Mouse (Mus musculus) olfactory bulb, adult 2 months (tissue): ENCODE measurements around the gene Atp5g2.

Experiments used
- CTCF ChIP-seq: fragments of 200-500 bp; IDR thresholded peaks from 2 replicates; pipeline ENCODE4 v1.5.1; 2012; ENCODE audit warnings: low read depth, mild to moderate bottlenecking, low read length, moderate library complexity; ENCODE audit not compliant: insufficient read depth
- POLR2A ChIP-seq: fragments of 200-500 bp; IDR thresholded peaks from 2 replicates; pipeline ENCODE4 v1.6.1; 2012; ENCODE audit warnings: mild to moderate bottlenecking, low read depth, low read length, moderate library complexity; ENCODE audit not compliant: insufficient read depth

DNA sequence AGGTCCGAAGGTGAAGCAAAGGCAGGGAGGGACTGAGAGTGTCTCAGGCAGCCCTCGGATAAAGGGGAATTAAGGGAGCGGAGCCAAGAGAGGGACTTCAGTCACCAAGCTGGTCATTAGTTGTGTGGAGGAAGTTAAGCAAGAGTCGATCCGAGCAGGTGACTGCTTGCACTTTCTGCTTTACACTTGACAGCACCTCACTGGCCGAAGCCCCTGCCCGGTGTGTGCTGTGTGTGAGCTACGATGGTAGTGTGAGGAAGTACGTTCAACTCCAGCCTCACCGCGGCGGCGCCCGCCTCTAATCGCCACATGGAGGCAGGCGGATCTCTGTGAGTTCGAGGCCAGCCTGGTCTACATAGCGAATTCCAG lies 46.5 kb downstream of the Atp5g2 start:
- TF ChIP-seq CTCF = no peak
- no peak for TF ChIP-seq POLR2A
